24 mouse cellular contexts compared by ENCODE assay signal in genomic region chr3:16358999-16359398, GRCm38 (mm10).
A peak's percentile ranks its signal among the peaks of the same experiment; 100 is the strongest.
DNase-seq lines count a peak whose midpoint lies in the region; ATAC-seq lines count a peak whose summit lies in the region.
"Had no signal": no experiment of that assay in that cellular context is flagged by ENCODE, and none has a peak within 500 bp of the region (broad histone marks: within the 10 kb centered on the region; RNA-seq: fewer than 3 reads in every experiment).

No protein-coding gene starts in this region.

- no peak overlapping the region for H3K4me3 ChIP-seq in kidney, embryonic 15.5 days (replicated peaks)
- H3K4me3 ChIP-seq in liver, embryonic 16.5 days (ENCODE audit: low read depth, low read length) = no peak overlapping the region
- no peak overlapping the region for H3K4me3 ChIP-seq in intestine, embryonic 15.5 days (replicated peaks)
- no peak overlapping the region for H3K4me3 ChIP-seq in intestine, embryonic 16.5 days (ENCODE audit: low read length)
- no peak overlapping the region for H3K4me3 ChIP-seq in heart, embryonic 11.5 days (ENCODE audit: low read depth, low read length)
- H3K4me3 ChIP-seq in forebrain, embryonic 15.5 days = no peak overlapping the region
- H3K4me3 ChIP-seq: embryonic facial prominence, embryonic 13.5 days; embryonic facial prominence, embryonic 15.5 days; erythroblast, embryonic 14.5 days; forebrain, embryonic 10.5 days; forebrain, embryonic 12.5 days had no signal

- no peaks in the 10 kb centered on the region for H3K36me3 ChIP-seq in kidney, embryonic 15.5 days
- no peaks in the 10 kb centered on the region for H3K36me3 ChIP-seq in liver, embryonic 16.5 days (ENCODE audit: control insufficient read depth, insufficient read depth)
- no peaks in the 10 kb centered on the region for H3K36me3 ChIP-seq in intestine, embryonic 15.5 days
- no peaks in the 10 kb centered on the region for H3K36me3 ChIP-seq in intestine, embryonic 16.5 days (ENCODE audit: control insufficient read depth, insufficient read depth, low read length)
- H3K36me3 ChIP-seq in heart, embryonic 11.5 days (ENCODE audit: control insufficient read depth, insufficient read depth, low read length) = no peaks in the 10 kb centered on the region
- no peaks in the 10 kb centered on the region for H3K36me3 ChIP-seq in forebrain, embryonic 15.5 days
- H3K36me3 ChIP-seq: embryonic facial prominence, embryonic 13.5 days; embryonic facial prominence, embryonic 15.5 days; forebrain, embryonic 10.5 days; forebrain, embryonic 12.5 days had no signal

- H3K27me3 ChIP-seq in kidney, embryonic 15.5 days = no peaks in the 10 kb centered on the region
- H3K27me3 ChIP-seq in liver, embryonic 16.5 days (ENCODE audit: control insufficient read depth, insufficient read depth, low read depth, low read length) = no peaks in the 10 kb centered on the region
- H3K27me3 ChIP-seq in intestine, embryonic 15.5 days (replicated peaks) = no peaks in the 10 kb centered on the region
- H3K27me3 ChIP-seq in intestine, embryonic 16.5 days (replicated peaks; ENCODE audit: control insufficient read depth, insufficient read depth, low read length) = no peaks in the 10 kb centered on the region
- H3K27me3 ChIP-seq in heart, embryonic 11.5 days (ENCODE audit: control insufficient read depth, insufficient read depth, low read length) = no peaks in the 10 kb centered on the region
- H3K27me3 ChIP-seq in forebrain, embryonic 15.5 days = no peaks in the 10 kb centered on the region
- H3K27me3 ChIP-seq: embryonic facial prominence, embryonic 13.5 days; embryonic facial prominence, embryonic 15.5 days; forebrain, embryonic 12.5 days had no signal

- H3K9me3 ChIP-seq in kidney, embryonic 15.5 days (replicated peaks) = no peaks in the 10 kb centered on the region
- H3K9me3 ChIP-seq in liver, embryonic 16.5 days (replicated peaks; ENCODE audit: control insufficient read depth, low read length) = no peaks in the 10 kb centered on the region
- no peaks in the 10 kb centered on the region for H3K9me3 ChIP-seq in intestine, embryonic 15.5 days
- no peaks in the 10 kb centered on the region for H3K9me3 ChIP-seq in intestine, embryonic 16.5 days (ENCODE audit: control insufficient read depth, low read length)
- H3K9me3 ChIP-seq in heart, embryonic 11.5 days (replicated peaks; ENCODE audit: control insufficient read depth, low read length) = no peaks in the 10 kb centered on the region
- no peaks in the 10 kb centered on the region for H3K9me3 ChIP-seq in forebrain, embryonic 15.5 days
- H3K9me3 ChIP-seq: embryonic facial prominence, embryonic 13.5 days; embryonic facial prominence, embryonic 15.5 days; forebrain, embryonic 12.5 days had no signal

- no peak overlapping the region for H3K4me2 ChIP-seq in kidney, embryonic 15.5 days
- H3K4me2 ChIP-seq in liver, embryonic 16.5 days (ENCODE audit: low read depth, low read length) = no peak overlapping the region
- H3K4me2 ChIP-seq in intestine, embryonic 15.5 days (replicated peaks) = no peak overlapping the region
- H3K4me2 ChIP-seq in intestine, embryonic 16.5 days (ENCODE audit: low read depth, low read length) = no peak overlapping the region
- no peak overlapping the region for H3K4me2 ChIP-seq in heart, embryonic 11.5 days
- H3K4me2 ChIP-seq in forebrain, embryonic 15.5 days (replicated peaks) = no peak overlapping the region
- H3K4me2 ChIP-seq: embryonic facial prominence, embryonic 13.5 days; embryonic facial prominence, embryonic 15.5 days; forebrain, embryonic 12.5 days had no signal

- H3K9ac ChIP-seq in kidney, embryonic 15.5 days = no peak overlapping the region
- H3K9ac ChIP-seq in liver, embryonic 16.5 days (ENCODE audit: low read depth, low read length) = no peak overlapping the region
- H3K9ac ChIP-seq in intestine, embryonic 15.5 days = no peak overlapping the region
- H3K9ac ChIP-seq in intestine, embryonic 16.5 days (ENCODE audit: low read depth, low read length) = no peak overlapping the region
- no peak overlapping the region for H3K9ac ChIP-seq in heart, embryonic 11.5 days (ENCODE audit: low read depth, low read length)
- no peak overlapping the region for H3K9ac ChIP-seq in forebrain, embryonic 15.5 days (replicated peaks)
- H3K9ac ChIP-seq: embryonic facial prominence, embryonic 13.5 days; embryonic facial prominence, embryonic 15.5 days; forebrain, embryonic 12.5 days had no signal

- peak; percentile 69; the same call in 1 of the 2 replicates for ATAC-seq in kidney, embryonic 15.5 days (replicated peaks; ENCODE audit: low FRiP score)
- 0 out of 2 replicates have a peak, but pooled peaks have one; percentile 53 for ATAC-seq in liver, embryonic 16.5 days (ENCODE audit: low read depth)
- peak; percentile 63 for ATAC-seq in intestine, embryonic 15.5 days
- ATAC-seq in intestine, embryonic 16.5 days = peak; percentile 78
- no peak for ATAC-seq in heart, embryonic 11.5 days (replicated peaks; ENCODE audit: insufficient number of reproducible peaks, low FRiP score, low TSS enrichment)
- ATAC-seq in forebrain, embryonic 15.5 days (replicated peaks) = no peak
- ATAC-seq: forebrain, embryonic 14.5 days had no signal

- no peak overlapping the region for H3K27ac ChIP-seq in kidney, embryonic 15.5 days
- H3K27ac ChIP-seq in liver, embryonic 16.5 days (ENCODE audit: low read length) = no peak overlapping the region
- H3K27ac ChIP-seq in intestine, embryonic 15.5 days = no peak overlapping the region
- no peak overlapping the region for H3K27ac ChIP-seq in intestine, embryonic 16.5 days (ENCODE audit: low read length)
- no peak overlapping the region for H3K27ac ChIP-seq in heart, embryonic 11.5 days (ENCODE audit: low read depth, low read length)
- no peak overlapping the region for H3K27ac ChIP-seq in forebrain, embryonic 15.5 days (replicated peaks)
- H3K27ac ChIP-seq: embryonic facial prominence, embryonic 13.5 days; embryonic facial prominence, embryonic 15.5 days; forebrain, embryonic 10.5 days; forebrain, embryonic 12.5 days had no signal

- H3K4me1 ChIP-seq in kidney, embryonic 15.5 days = no peaks in the 10 kb centered on the region
- H3K4me1 ChIP-seq in liver, embryonic 16.5 days (ENCODE audit: control insufficient read depth, low read depth, low read length) = no peaks in the 10 kb centered on the region
- no peaks in the 10 kb centered on the region for H3K4me1 ChIP-seq in intestine, embryonic 15.5 days (replicated peaks)
- H3K4me1 ChIP-seq in intestine, embryonic 16.5 days (ENCODE audit: control insufficient read depth, insufficient read depth, low read length) = no peaks in the 10 kb centered on the region
- no peaks in the 10 kb centered on the region for H3K4me1 ChIP-seq in heart, embryonic 11.5 days (ENCODE audit: control insufficient read depth, insufficient read depth, low read length)
- H3K4me1 ChIP-seq in forebrain, embryonic 15.5 days = no peaks in the 10 kb centered on the region
- H3K4me1 ChIP-seq: embryonic facial prominence, embryonic 13.5 days; embryonic facial prominence, embryonic 15.5 days; forebrain, embryonic 10.5 days; forebrain, embryonic 12.5 days had no signal

- DNase-seq in kidney, adult 8-10 months = no peak
- no peak for DNase-seq in liver
- DNase-seq: adrenal gland, adult 2 months; adrenal gland, postnatal 10 days; adrenal gland, postnatal 25 days; cerebellum, adult 11 months; cerebellum, adult 18-20 months; cerebellum, adult 8-10 months; cerebellum, adult 9-11 months; cerebellum, postnatal 14 days; cerebellum, postnatal 36 days; embryo, embryonic 11 days had no signal

Comparison
In these comparisons a context has a peak if more than half of its experiments do, and no peak if none do; other contexts are left out.
1. ATAC-seq: peak in kidney, embryonic 15.5 days (single experiment), liver, embryonic 16.5 days (single experiment), intestine, embryonic 15.5 days (single experiment) and intestine, embryonic 16.5 days (single experiment); none in heart, embryonic 11.5 days (single experiment) and forebrain, embryonic 15.5 days (single experiment).